Mouse (Mus musculus): ENCODE data around the gene Rgs7bp. TPM values are rescaled to one million over a fixed set of nuclear protein-coding genes. Genes with fewer than 3 reads are reported as not detected.

Rgs7bp gene
- total and polyA plus RNA-seq, 3 experiments = not detected

DNA sequence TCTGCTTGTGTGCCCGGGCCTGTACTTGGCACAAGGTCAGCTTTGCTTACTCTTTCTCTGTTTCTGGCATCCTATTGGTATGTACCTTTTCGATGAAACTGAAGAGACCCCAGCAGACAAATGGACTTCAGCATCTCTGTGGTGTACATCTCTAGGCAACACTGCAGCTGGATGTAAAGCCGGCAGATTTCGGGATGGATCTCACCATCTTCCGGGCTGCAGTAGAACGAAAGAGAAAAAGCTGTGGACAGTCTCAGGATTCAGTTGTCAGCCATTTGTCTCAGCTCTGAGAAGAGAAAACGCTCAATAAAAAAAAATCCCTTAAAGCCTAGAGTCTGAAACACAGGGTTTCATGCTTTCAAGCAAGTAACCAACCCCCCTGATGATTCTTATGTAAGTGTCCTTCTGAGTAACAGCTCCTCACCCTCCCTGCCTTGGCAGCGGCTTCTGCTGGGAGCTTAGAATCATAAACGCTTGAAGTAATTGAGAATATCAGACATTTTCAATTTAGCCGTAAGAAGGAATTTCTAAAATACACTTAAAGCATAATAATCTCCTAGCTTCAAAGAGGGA, 71.9 kb downstream of the Rgs7bp start:
- dilution Hi-C loops (cut with MboI; ENCODE audit: extremely low pct_ligation_motif_present, extremely low pct_unique_long_range_greater_than_20kb, low sequenced_read_pairs) = no loop called here
- no peak overlapping the region for H3K4me2 ChIP-seq (ENCODE audit: insufficient read depth, low read depth, poor library complexity, severe bottlenecking)

DNA sequence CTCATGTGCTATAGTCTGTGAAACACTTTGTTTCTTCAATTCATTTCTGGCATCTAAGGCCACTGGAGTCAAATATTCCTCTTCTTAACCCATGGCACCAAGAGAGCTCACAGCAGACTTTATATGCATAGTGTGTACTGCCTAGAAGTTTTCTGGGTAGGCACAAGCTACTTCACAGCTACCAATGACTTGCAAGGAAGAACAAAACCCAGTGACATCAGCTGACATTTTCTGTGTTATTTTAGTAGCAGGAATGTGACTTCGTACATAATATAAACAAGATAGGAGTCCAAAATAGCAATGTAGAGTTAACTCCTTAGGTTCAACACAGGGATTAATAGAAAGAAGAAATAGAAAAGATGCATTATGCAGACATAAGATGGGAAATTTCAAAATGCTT, 76.6 kb downstream of the Rgs7bp start:
- dilution Hi-C loops (cut with MboI; ENCODE audit: extremely low pct_ligation_motif_present, extremely low pct_unique_long_range_greater_than_20kb, low sequenced_read_pairs) = no loop called here
- in situ Hi-C loops (cut with MboI; ENCODE audit: low pct_ligation_motif_present, low pct_unique_long_range_greater_than_20kb, low sequenced_read_pairs) = no loop called here
- Histone ChIP-seq H3K79me2 (replicated peaks; ENCODE audit: control insufficient read depth, extremely low read depth, insufficient read depth, poor library complexity, severe bottlenecking) (no peaks in the 10 kb centered on the region), H3K9ac (ENCODE audit: insufficient read depth, low read depth) (no peak overlapping the region), H3K4me3 (replicated peaks in 1 of 3; ENCODE audit: low read depth in 2 of 3, low read length in 2 of 3, poor library complexity in 1 of 3) (no peak overlapping the region), H3K9me3 (replicated peaks; ENCODE audit: low read length) (no peaks in the 10 kb centered on the region), H3K27me3 (replicated peaks) (no peaks in the 10 kb centered on the region), H3K36me3 (replicated peaks in 1 of 2; ENCODE audit: control insufficient read depth in 1 of 2, insufficient read depth in 1 of 2, low read length in 1 of 2) (no peaks in the 10 kb centered on the region), H3K27ac (ENCODE audit: insufficient read depth, low read depth) (no peak overlapping the region), H3K4me1 (ENCODE audit: control insufficient read depth in 1 of 2, insufficient read depth in 2 of 2) (no peaks in the 10 kb centered on the region), H3K4me2 (ENCODE audit: insufficient read depth, low read depth, poor library complexity, severe bottlenecking) (no peak overlapping the region)
- no peak for DNase-seq (ENCODE audit: extremely low read depth)
- no peak for TF ChIP-seq JUND (conservative IDR thresholded peaks at IDR 0.05; ENCODE audit: low read depth, low read length)
- no peak for TF ChIP-seq RCOR1 (conservative IDR thresholded peaks at IDR 0.05; ENCODE audit: low read depth, low read length)
- no peak for TF ChIP-seq ZMIZ1 (IDR thresholded peaks at IDR 0.05; ENCODE audit: low read depth, low read length)
- no peak for TF ChIP-seq MEF2A (IDR thresholded peaks at IDR 0.05; ENCODE audit: borderline replicate concordance, low read depth, low read length)
- no peak for TF ChIP-seq SIN3A (IDR thresholded peaks at IDR 0.05; ENCODE audit: low read length)
- TF ChIP-seq PAX5 (IDR thresholded peaks at IDR 0.05; ENCODE audit: low read length) = no peak
- no peak for TF ChIP-seq UBTF (IDR thresholded peaks at IDR 0.05; ENCODE audit: low read depth, low read length)
- no peak for TF ChIP-seq USF2 (conservative IDR thresholded peaks at IDR 0.05; ENCODE audit: low read depth, low read length)
- no peak for TF ChIP-seq MAX (IDR thresholded peaks at IDR 0.05; ENCODE audit: low read length)
- TF ChIP-seq USF1 (IDR thresholded peaks at IDR 0.05; ENCODE audit: low read depth, low read length) = no peak

More for the DNA sequence above, 71.9 kb downstream of the Rgs7bp start:
- no peak for DNase-seq (ENCODE audit: extremely low read depth)
- Histone ChIP-seq H3K79me2 (replicated peaks; ENCODE audit: control insufficient read depth, extremely low read depth, insufficient read depth, poor library complexity, severe bottlenecking) (no peaks in the 10 kb centered on the region), H3K9ac (ENCODE audit: insufficient read depth, low read depth) (no peak overlapping the region), H3K9me3 (replicated peaks; ENCODE audit: low read length) (no peaks in the 10 kb centered on the region), H3K27me3 (replicated peaks) (no peaks in the 10 kb centered on the region), H3K4me1 (ENCODE audit: control insufficient read depth in 1 of 2, insufficient read depth in 2 of 2) (no peaks in the 10 kb centered on the region), H3K4me3 (replicated peaks in 1 of 3; ENCODE audit: low read depth in 2 of 3, low read length in 2 of 3, poor library complexity in 1 of 3) (no peak overlapping the region), H3K27ac (ENCODE audit: insufficient read depth, low read depth) (no peak overlapping the region), H3K36me3 (replicated peaks in 1 of 2; ENCODE audit: control insufficient read depth in 1 of 2, insufficient read depth in 1 of 2, low read length in 1 of 2) (no peaks in the 10 kb centered on the region)
- in situ Hi-C loops (cut with MboI; ENCODE audit: low pct_ligation_motif_present, low pct_unique_long_range_greater_than_20kb, low sequenced_read_pairs) = no loop called here
- TF ChIP-seq MAX (IDR thresholded peaks at IDR 0.05; ENCODE audit: low read length) (no peak), EP300 (IDR thresholded peaks at IDR 0.05; ENCODE audit: low read length) (no peak), MYC (IDR thresholded peaks at IDR 0.05; ENCODE audit: low read depth, low read length) (no peak), SIN3A (IDR thresholded peaks at IDR 0.05; ENCODE audit: low read length) (no peak), NELFE (IDR thresholded peaks at IDR 0.05; ENCODE audit: low read depth, low read length) (no peak), ETS1 (conservative IDR thresholded peaks at IDR 0.05; ENCODE audit: low read depth, low read length) (no peak), MAZ (IDR thresholded peaks at IDR 0.05; ENCODE audit: low read depth, low read length) (no peak), PAX5 (IDR thresholded peaks at IDR 0.05; ENCODE audit: low read length) (no peak), ZKSCAN1 (IDR thresholded peaks at IDR 0.05; ENCODE audit: borderline replicate concordance, low read depth, low read length) (no peak), MXI1 (IDR thresholded peaks at IDR 0.05; ENCODE audit: low read depth, low read length) (no peak), SMC3 (IDR thresholded peaks at IDR 0.05; ENCODE audit: low read depth, low read length) (no peak), TCF12 (IDR thresholded peaks at IDR 0.05; ENCODE audit: low read depth, low read length) (no peak), CHD2 (IDR thresholded peaks at IDR 0.05; ENCODE audit: low read length) (no peak), KAT2A (IDR thresholded peaks at IDR 0.05; ENCODE audit: insufficient replicate concordance, low read length) (no peak), TBP (conservative IDR thresholded peaks at IDR 0.05; ENCODE audit: low read depth, low read length) (no peak), JUND (conservative IDR thresholded peaks at IDR 0.05; ENCODE audit: low read depth, low read length) (no peak)

Data from CH12.LX (cell line).